Mouse (Mus musculus): ENCODE results near the gene Ptpn23.
"Not testable (repeated sequence)": the region's sequence is repeated elsewhere in the genome, so short reads cannot be mapped to it uniquely, and the experiment has no call there.

- TF ChIP-seq EP300 (IDR thresholded peaks at IDR 0.05; ENCODE audit: low read depth in 1 of 2, low read length in 2 of 2); RCOR1 (IDR thresholded peaks at IDR 0.05; ENCODE audit: low read depth, low read length); CHD1 (IDR thresholded peaks at IDR 0.05; ENCODE audit: low read depth, low read length); GATA1 (IDR thresholded peaks at IDR 0.05; ENCODE audit: low read depth, low read length): not testable (repeated sequence)
These were observed 4.8 kb downstream of the Ptpn23 start for GRCm38 (mm10) chr9:110403240-110403639.

All from MEL (cell line).